Mouse (Mus musculus) limb, embryonic 14.5 days (tissue): Measurements from ENCODE around the gene Hdac1. TPM values are rescaled to one million over a fixed set of nuclear protein-coding genes. Genes with fewer than 3 reads are reported as not detected.
A peak's percentile ranks its signal among the peaks of the same experiment; 100 is the strongest.

ENCODE experiments used
- ATAC-seq: fragments of 200-750 bp; cut with Nextera tagmentation; 2 replicates; pipeline ENCODE4 v1.8.0; 2017; ENCODE audit warnings: low read depth, moderate number of reproducible peaks, moderate TSS enrichment; ENCODE audit not compliant: low FRiP score
- DNase-seq: peaks from one replicate; pipeline ENCODE4 v3.0.0-alpha.2; 2015; ENCODE audit warnings: low spot score
- H3K27ac ChIP-seq: fragments of 300-500 bp; sonication (generic); replicated peaks from 2 replicates; pipeline ENCODE4 v1.5.1; 2014; ENCODE audit warnings: low read depth, mild to moderate bottlenecking, low read length, moderate library complexity, mixed read lengths
- H3K27me3 ChIP-seq: fragments of 300-500 bp; sonication (generic); 2 replicates; pipeline ENCODE4 v1.6.1; 2014; ENCODE audit warnings: low read length, mixed read lengths; ENCODE audit not compliant: control insufficient read depth, insufficient read depth
- H3K36me3 ChIP-seq: fragments of 300-500 bp; sonication (generic); 2 replicates; pipeline ENCODE4 v1.6.1; 2014; ENCODE audit warnings: mild to moderate bottlenecking, low read length, moderate library complexity, mixed read lengths; ENCODE audit not compliant: control insufficient read depth, insufficient read depth
- H3K4me1 ChIP-seq: fragments of 300-500 bp; sonication (generic); 2 replicates; pipeline ENCODE4 v1.6.1; 2014; ENCODE audit warnings: antibody characterized with exemption, low read length, mixed read lengths; ENCODE audit not compliant: control insufficient read depth, insufficient read depth
- H3K4me2 ChIP-seq: fragments of 300-500 bp; sonication (generic); replicated peaks from 2 replicates; pipeline ENCODE4 v1.6.1; 2014; ENCODE audit warnings: low read depth, mild to moderate bottlenecking, low read length, moderate library complexity; ENCODE audit not compliant: severe bottlenecking
- H3K4me3 ChIP-seq: fragments of 300-500 bp; sonication (generic); replicated peaks from 2 replicates; pipeline ENCODE4 v1.5.1; 2014; ENCODE audit warnings: low read length
- H3K9ac ChIP-seq: fragments of 300-500 bp; sonication (generic); 2 replicates; pipeline ENCODE4 v1.6.1; 2014; ENCODE audit warnings: mild to moderate bottlenecking, low read depth, low read length, moderate library complexity; ENCODE audit not compliant: severe bottlenecking
- H3K9me3 ChIP-seq: fragments of 300-500 bp; sonication (generic); 2 replicates; pipeline ENCODE4 v1.6.1; 2016; ENCODE audit warnings: low read length; ENCODE audit not compliant: control insufficient read depth
- POLR2A ChIP-seq: fragments of 200-500 bp; IDR thresholded peaks from 2 replicates; pipeline ENCODE4 v1.8.0; 2012; ENCODE audit warnings: inconsistent platforms, mild to moderate bottlenecking, moderate library complexity, borderline replicate concordance; ENCODE audit not compliant: insufficient read depth, insufficient read length; ENCODE audit errors: extremely low read depth
- WGBS: fragments of 180-500 bp; shearing (Covaris S2); extraction: QIAGEN DNeasy Blood & Tissue Kit; methylation state at CpG from one replicate; pipeline ENCODE4 v1.1.7; 2014; 5-methylcytosine and 5-hydroxymethylcytosine counted together
- polyA plus RNA-seq, 2 experiments: library from polyadenylated mRNA; depleted of rRNA in 1 of 2; stranded (reverse) in 1 of 2; unstranded in 1 of 2; fragments of >200 nt; fragmentation: Nextera tagmentation in 1 of 2; extraction: Ambion mirVana in 1 of 2; gene quantifications; 2 replicates each; pipeline versions ENCODE4 v1.2.1 to v1.2.3; 2012 to 2014

The Hdac1 gene
- polyA plus RNA-seq (2012; rRNA removed) (209 and 212 TPM in 2 replicates), polyA plus RNA-seq (2014; fragmentation: Nextera tagmentation; extraction: Ambion mirVana) (201 and 225 TPM in 2 replicates)

- 0 out of 2 replicates have a peak, but pooled peaks have one; percentile 32 for TF ChIP-seq POLR2A
- under 1% methylated on average over 43 of the region's 46 CpGs for WGBS
- ATAC-seq (peak; percentile 100), DNase-seq (peak; percentile 98)
- Histone ChIP-seq H3K9me3 (no peaks in the 10 kb centered on the region), H3K9ac (peak within 1 kb of the TSS; percentile 79), H3K27me3 (no peaks in the 10 kb centered on the region), H3K4me1 (peaks cover 7% of the 10 kb centered on the region), H3K36me3 (peaks cover 9% of the 10 kb centered on the region), H3K27ac (peak within 1 kb of the TSS; percentile 77), H3K4me2 (peak within 1 kb of the TSS; percentile 85), H3K4me3 (peak within 1 kb of the TSS; percentile 83)
Measured at GRCm38 (mm10) chr4:129542592-129543141, at the start of gene Hdac1. Gene Hdac1, minus strand, starts transcription at chr4:129542713.

DNA sequence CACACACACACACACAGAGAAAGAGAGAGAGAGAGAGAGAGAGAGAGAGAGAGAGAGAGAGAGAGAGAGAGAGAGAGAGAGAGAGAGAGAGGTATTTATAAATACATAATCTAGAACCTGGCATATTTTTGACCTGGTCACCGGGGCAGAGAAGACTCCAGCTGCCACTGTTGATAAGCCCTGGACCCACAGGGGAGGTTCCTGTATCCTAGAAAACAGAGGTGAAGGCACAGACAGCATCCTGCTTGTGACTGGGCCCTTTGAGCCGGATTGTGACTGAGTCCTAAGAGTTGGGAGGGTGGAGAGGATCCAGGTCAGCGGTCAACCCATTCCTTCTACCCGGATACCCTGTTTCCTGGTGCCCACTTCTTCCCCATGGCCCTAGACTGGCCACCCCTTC lies 46.4 kb upstream of the Hdac1 start:
- H3K4me1 ChIP-seq, result peaks cover 4% of the 10 kb centered on the region; the same call in 1 of the 2 replicates
- no peak for TF ChIP-seq POLR2A
- H3K4me2 ChIP-seq, result no peak overlapping the region
- ATAC-seq (no peak), DNase-seq (no peak)
- no peaks in the 10 kb centered on the region for H3K27me3 ChIP-seq
- H3K9me3 ChIP-seq, result no peaks in the 10 kb centered on the region
- H3K36me3 ChIP-seq, result peaks cover 36% of the 10 kb centered on the region
- H3K27ac ChIP-seq, result no peak overlapping the region
- no peak overlapping the region for H3K4me3 ChIP-seq
- H3K9ac ChIP-seq, result no peak overlapping the region
- WGBS, result 71% methylated on average over 4 of the region's 4 CpGs

- H3K4me1 ChIP-seq, result peaks cover 4% of the 10 kb centered on the region; the same call in 1 of the 2 replicates
- DNase-seq, result no peak
Measured at GRCm38 (mm10) chr4:129586943-129587342, 44.4 kb upstream of the Hdac1 start.

GRCm38 (mm10) chr4:129585773-129586172 lies 43.3 kb upstream of the Hdac1 start:
- no peak overlapping the region for H3K4me3 ChIP-seq
- WGBS, result 69% methylated on average over 9 of the region's 9 CpGs
- ATAC-seq, result no peak

More at GRCm38 (mm10) chr4:129586943-129587342, 44.4 kb upstream of the Hdac1 start:
- no peaks in the 10 kb centered on the region for H3K9me3 ChIP-seq
- no peak overlapping the region for H3K9ac ChIP-seq
- H3K4me3 ChIP-seq, result no peak overlapping the region
- H3K36me3 ChIP-seq, result peaks cover 18% of the 10 kb centered on the region
- no peak for TF ChIP-seq POLR2A
- no peak overlapping the region for H3K4me2 ChIP-seq
- no peaks in the 10 kb centered on the region for H3K27me3 ChIP-seq
- H3K27ac ChIP-seq, result no peak overlapping the region
- ATAC-seq, result no peak
- 39% methylated on average over 1 of the region's 1 CpGs for WGBS

DNA sequence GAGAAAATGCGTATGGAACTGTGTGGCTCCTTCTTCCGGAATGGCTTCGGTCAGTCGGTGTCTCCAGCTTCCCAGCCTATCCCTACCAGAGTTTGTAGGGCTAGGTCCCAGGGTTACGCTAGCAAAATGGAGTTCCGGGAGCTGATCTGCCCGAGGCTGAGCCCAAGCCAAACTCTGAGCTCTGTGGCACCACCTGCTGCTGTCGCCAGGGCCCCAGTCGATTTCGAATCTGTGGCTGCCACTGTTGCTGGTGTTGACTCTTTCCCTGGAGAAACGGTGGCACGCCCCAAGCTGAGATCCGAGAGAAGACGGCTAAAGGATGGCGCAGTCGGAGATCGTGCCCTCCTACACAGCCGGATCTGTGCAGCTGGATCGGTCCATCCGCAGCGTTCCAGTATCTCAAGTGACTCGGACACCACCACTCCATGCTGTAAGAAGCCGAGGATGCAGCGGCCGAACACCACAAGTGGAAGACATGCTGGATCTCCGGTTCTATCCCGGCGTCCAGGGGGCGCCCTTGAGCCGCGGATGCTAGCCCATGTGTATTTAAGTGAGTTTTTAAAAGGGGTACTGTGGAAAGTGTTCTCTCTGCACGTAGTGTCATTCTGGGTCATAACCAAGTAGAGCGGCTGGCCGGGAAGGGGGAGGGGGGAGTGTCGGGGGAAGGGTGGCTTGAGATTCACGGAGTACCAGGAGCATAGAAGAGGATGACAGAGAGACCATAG lies 42.5 kb upstream of the Hdac1 start:
- H3K9ac ChIP-seq, result peak overlapping the region; percentile 64
- H3K27me3 ChIP-seq, result no peaks in the 10 kb centered on the region
- peaks cover 4% of the 10 kb centered on the region; the same call in 1 of the 2 replicates for H3K4me1 ChIP-seq
- TF ChIP-seq POLR2A, result no peak
- peak overlapping the region; percentile 81 for H3K4me2 ChIP-seq
- H3K27ac ChIP-seq, result 0 out of 2 replicates have a peak overlapping the region, but pooled peaks have one; percentile 38
- ATAC-seq (peak; percentile 69), DNase-seq (peak; percentile 79)
- no peaks in the 10 kb centered on the region for H3K9me3 ChIP-seq
- no peaks in the 10 kb centered on the region for H3K36me3 ChIP-seq
- peak overlapping the region; percentile 47 for H3K4me3 ChIP-seq
- 4% methylated on average over 36 of the region's 36 CpGs for WGBS

More at GRCm38 (mm10) chr4:129585773-129586172, 43.3 kb upstream of the Hdac1 start:
- Histone ChIP-seq H3K27me3 (no peaks in the 10 kb centered on the region), H3K9me3 (no peaks in the 10 kb centered on the region), H3K9ac (no peak overlapping the region), H3K4me1 (peaks cover 4% of the 10 kb centered on the region; the same call in 1 of the 2 replicates), H3K27ac (no peak overlapping the region), H3K4me2 (peak overlapping the region; percentile 81; the same call in 1 of the 2 replicates), H3K36me3 (peaks cover 6% of the 10 kb centered on the region)
- DNase-seq, result no peak
- TF ChIP-seq POLR2A, result no peak
